Mouse (Mus musculus): ENCODE measurements around the gene Gnb1. TPM values are rescaled to one million over a fixed set of nuclear protein-coding genes. Genes with fewer than 3 reads are reported as not detected.

Gnb1 gene
- polyA plus RNA-seq, 1 experiment from 2014 or later = 501 TPM

- H3K27ac ChIP-seq = no peak overlapping the region
- ATAC-seq (ENCODE audit: insufficient number of reproducible peaks, insufficient read depth, low FRiP score, low TSS enrichment, low read depth) = no peak
Observed at GRCm38 (mm10) chr4:155508614-155509013, 17.5 kb downstream of the Gnb1 start.

GRCm38 (mm10) chr4:155510981-155511380, 19.8 kb downstream of the Gnb1 start:
- H3K4me1 ChIP-seq = peaks cover 14% of the 10 kb centered on the region
- no peak overlapping the region for H3K27ac ChIP-seq
- H3K4me2 ChIP-seq = no peak overlapping the region
- no peak overlapping the region for H3K4me3 ChIP-seq
- H3K9ac ChIP-seq = no peak overlapping the region
- 37% methylated on average over 1 of the region's 1 CpGs for WGBS
- H3K36me3 ChIP-seq = no peaks in the 10 kb centered on the region
- no peaks in the 10 kb centered on the region for H3K27me3 ChIP-seq
- H3K9me3 ChIP-seq = no peaks in the 10 kb centered on the region
- no peak for ATAC-seq (ENCODE audit: insufficient number of reproducible peaks, insufficient read depth, low FRiP score, low TSS enrichment, low read depth)

More at GRCm38 (mm10) chr4:155508614-155509013, 17.5 kb downstream of the Gnb1 start:
- 89% methylated on average over 4 of the region's 4 CpGs for WGBS
- Histone ChIP-seq H3K9me3 (no peaks in the 10 kb centered on the region), H3K4me3 (no peak overlapping the region), H3K27me3 (no peaks in the 10 kb centered on the region), H3K4me2 (no peak overlapping the region), H3K9ac (no peak overlapping the region), H3K36me3 (0 out of 2 replicates have a peak, but pooled peaks cover 2% of the 10 kb centered on the region), H3K4me1 (peaks cover 25% of the 10 kb centered on the region)

GRCm38 (mm10) chr4:155514810-155515209, 23.6 kb downstream of the Gnb1 start:
- H3K27ac ChIP-seq = no peak overlapping the region
- no peak overlapping the region for H3K9ac ChIP-seq
- H3K36me3 ChIP-seq = peaks cover 8% of the 10 kb centered on the region; the same call in 1 of the 2 replicates
- H3K4me1 ChIP-seq = peaks cover 10% of the 10 kb centered on the region
- H3K27me3 ChIP-seq = no peaks in the 10 kb centered on the region
- WGBS = 96% methylated on average over 2 of the region's 2 CpGs
- no peak overlapping the region for H3K4me2 ChIP-seq
- no peak for ATAC-seq (ENCODE audit: insufficient number of reproducible peaks, insufficient read depth, low FRiP score, low TSS enrichment, low read depth)
- H3K9me3 ChIP-seq = no peaks in the 10 kb centered on the region
- no peak overlapping the region for H3K4me3 ChIP-seq

- Histone ChIP-seq H3K27me3 (no peaks in the 10 kb centered on the region), H3K4me2 (no peak overlapping the region), H3K4me1 (no peaks in the 10 kb centered on the region), H3K9me3 (no peaks in the 10 kb centered on the region), H3K4me3 (no peak overlapping the region), H3K27ac (no peak overlapping the region), H3K9ac (no peak overlapping the region), H3K36me3 (peaks cover 13% of the 10 kb centered on the region; the same call in 1 of the 2 replicates)
- no peak for ATAC-seq (ENCODE audit: insufficient number of reproducible peaks, insufficient read depth, low FRiP score, low TSS enrichment, low read depth)
- WGBS = 88% methylated on average over 7 of the region's 7 CpGs
Observed at GRCm38 (mm10) chr4:155517948-155518517, 26.9 kb downstream of the Gnb1 start.

GRCm38 (mm10) chr4:155522327-155522726, 31.2 kb downstream of the Gnb1 start:
- Histone ChIP-seq H3K36me3 (peaks cover 10% of the 10 kb centered on the region), H3K9me3 (no peaks in the 10 kb centered on the region), H3K4me3 (no peak overlapping the region), H3K9ac (no peak overlapping the region), H3K4me2 (no peak overlapping the region), H3K27ac (no peak overlapping the region), H3K4me1 (no peaks in the 10 kb centered on the region), H3K27me3 (no peaks in the 10 kb centered on the region)
- no peak for ATAC-seq (ENCODE audit: insufficient number of reproducible peaks, insufficient read depth, low FRiP score, low TSS enrichment, low read depth)
- 68% methylated on average over 7 of the region's 7 CpGs for WGBS

GRCm38 (mm10) chr4:155525751-155526150, 34.6 kb downstream of the Gnb1 start:
- H3K4me1 ChIP-seq = no peaks in the 10 kb centered on the region
- H3K27ac ChIP-seq = no peak overlapping the region
- no peaks in the 10 kb centered on the region for H3K27me3 ChIP-seq
- H3K4me3 ChIP-seq = no peak overlapping the region
- ATAC-seq (ENCODE audit: insufficient number of reproducible peaks, insufficient read depth, low FRiP score, low TSS enrichment, low read depth) = no peak
- H3K36me3 ChIP-seq = peaks cover 37% of the 10 kb centered on the region
- WGBS = 86% methylated on average over 5 of the region's 5 CpGs
- no peak overlapping the region for H3K4me2 ChIP-seq
- no peaks in the 10 kb centered on the region for H3K9me3 ChIP-seq
- no peak overlapping the region for H3K9ac ChIP-seq

- Histone ChIP-seq H3K27ac (no peak overlapping the region), H3K4me1 (no peaks in the 10 kb centered on the region), H3K4me3 (no peak overlapping the region), H3K27me3 (no peaks in the 10 kb centered on the region), H3K4me2 (no peak overlapping the region), H3K36me3 (peaks cover 60% of the 10 kb centered on the region), H3K9me3 (no peaks in the 10 kb centered on the region), H3K9ac (no peak overlapping the region)
- 84% methylated on average over 3 of the region's 3 CpGs for WGBS
- ATAC-seq (ENCODE audit: insufficient number of reproducible peaks, insufficient read depth, low FRiP score, low TSS enrichment, low read depth) = no peak
Observed at GRCm38 (mm10) chr4:155529294-155529693, 38.1 kb downstream of the Gnb1 start.

- no peak overlapping the region for H3K4me3 ChIP-seq
- 0 out of 2 replicates have a peak, but pooled peaks cover 2% of the 10 kb centered on the region for H3K4me1 ChIP-seq
- no peaks in the 10 kb centered on the region for H3K9me3 ChIP-seq
- H3K4me2 ChIP-seq = no peak overlapping the region
- no peak overlapping the region for H3K9ac ChIP-seq
- no peaks in the 10 kb centered on the region for H3K27me3 ChIP-seq
- H3K27ac ChIP-seq = no peak overlapping the region
- WGBS = 95% methylated on average over 7 of the region's 7 CpGs
- H3K36me3 ChIP-seq = peaks cover 80% of the 10 kb centered on the region
- no peak for ATAC-seq (ENCODE audit: insufficient number of reproducible peaks, insufficient read depth, low FRiP score, low TSS enrichment, low read depth)
Observed at GRCm38 (mm10) chr4:155549993-155550392, 58.8 kb downstream of the Gnb1 start.

GRCm38 (mm10) chr4:155550446-155550845, 59.3 kb downstream of the Gnb1 start:
- no peak overlapping the region for H3K4me3 ChIP-seq
- 84% methylated on average over 2 of the region's 2 CpGs for WGBS
- H3K4me1 ChIP-seq = 0 out of 2 replicates have a peak, but pooled peaks cover 2% of the 10 kb centered on the region
- no peaks in the 10 kb centered on the region for H3K9me3 ChIP-seq
- no peak for ATAC-seq (ENCODE audit: insufficient number of reproducible peaks, insufficient read depth, low FRiP score, low TSS enrichment, low read depth)
- no peaks in the 10 kb centered on the region for H3K27me3 ChIP-seq
- H3K27ac ChIP-seq = no peak overlapping the region
- no peak overlapping the region for H3K4me2 ChIP-seq
- no peak overlapping the region for H3K9ac ChIP-seq
- peaks cover 80% of the 10 kb centered on the region for H3K36me3 ChIP-seq

GRCm38 (mm10) chr4:155551073-155551472, 59.9 kb downstream of the Gnb1 start:
- Histone ChIP-seq H3K36me3 (peaks cover 81% of the 10 kb centered on the region), H3K4me1 (0 out of 2 replicates have a peak, but pooled peaks cover 2% of the 10 kb centered on the region), H3K9ac (no peak overlapping the region), H3K4me2 (no peak overlapping the region), H3K4me3 (no peak overlapping the region), H3K27me3 (no peaks in the 10 kb centered on the region), H3K27ac (no peak overlapping the region), H3K9me3 (no peaks in the 10 kb centered on the region)
- WGBS = 93% methylated on average over 4 of the region's 4 CpGs
- ATAC-seq (ENCODE audit: insufficient number of reproducible peaks, insufficient read depth, low FRiP score, low TSS enrichment, low read depth) = no peak

- 87% methylated on average over 6 of the region's 6 CpGs for WGBS
- Histone ChIP-seq H3K4me2 (no peak overlapping the region), H3K36me3 (peaks cover 92% of the 10 kb centered on the region), H3K4me3 (no peak overlapping the region), H3K9me3 (no peaks in the 10 kb centered on the region), H3K27ac (no peak overlapping the region), H3K27me3 (no peaks in the 10 kb centered on the region), H3K4me1 (no peaks in the 10 kb centered on the region), H3K9ac (no peak overlapping the region)
- ATAC-seq (ENCODE audit: insufficient number of reproducible peaks, insufficient read depth, low FRiP score, low TSS enrichment, low read depth) = no peak
Observed at GRCm38 (mm10) chr4:155552917-155553532, 61.9 kb downstream of the Gnb1 start.

GRCm38 (mm10) chr4:155554880-155555279, 63.7 kb downstream of the Gnb1 start:
- Histone ChIP-seq H3K4me3 (no peak overlapping the region), H3K9ac (no peak overlapping the region), H3K9me3 (no peaks in the 10 kb centered on the region), H3K4me2 (no peak overlapping the region), H3K4me1 (no peaks in the 10 kb centered on the region), H3K27ac (no peak overlapping the region), H3K27me3 (no peaks in the 10 kb centered on the region), H3K36me3 (peaks cover 94% of the 10 kb centered on the region)
- no peak for ATAC-seq (ENCODE audit: insufficient number of reproducible peaks, insufficient read depth, low FRiP score, low TSS enrichment, low read depth)
- 79% methylated on average over 4 of the region's 4 CpGs for WGBS

Data from embryonic facial prominence, embryonic 13.5 days (tissue).